Mouse (Mus musculus): Measurements from ENCODE around the gene Prrg2. TPM values are rescaled to one million over a fixed set of nuclear protein-coding genes. Genes with fewer than 3 reads are reported as not detected.

Prrg2 gene
- polyA plus RNA-seq, 1 experiment = 27.3 TPM

- H3K4me3 ChIP-seq (ENCODE audit: control insufficient read depth, low read depth, low read length) = no peak overlapping the region
- peaks cover 18% of the 10 kb centered on the region for H3K4me1 ChIP-seq (ENCODE audit: control insufficient read depth, insufficient read depth, low read length)
- no peaks in the 10 kb centered on the region for H3K27me3 ChIP-seq (ENCODE audit: control insufficient read depth, insufficient read depth, low read length)
- no peak overlapping the region for H3K27ac ChIP-seq (ENCODE audit: control insufficient read depth, insufficient read depth, low read depth, low read length)
- H3K36me3 ChIP-seq (ENCODE audit: control insufficient read depth, insufficient read depth, low read length) = no peaks in the 10 kb centered on the region
- TF ChIP-seq POLR2A (IDR thresholded peaks at IDR 0.05; ENCODE audit: control insufficient read depth, low read depth, low read length) (no peak), CTCF (IDR thresholded peaks at IDR 0.05; ENCODE audit: control insufficient read depth, insufficient read depth, insufficient replicate concordance, low read depth, low read length) (peak; percentile 20; the same call in 1 of the 2 replicates)
Observed at GRCm38 (mm10) chr7:45072230-45072629, 9.8 kb upstream of the Prrg2 start.

- Histone ChIP-seq H3K27ac (ENCODE audit: control insufficient read depth, insufficient read depth, low read depth, low read length) (no peak overlapping the region), H3K27me3 (ENCODE audit: control insufficient read depth, insufficient read depth, low read length) (no peaks in the 10 kb centered on the region), H3K4me1 (ENCODE audit: control insufficient read depth, insufficient read depth, low read length) (no peaks in the 10 kb centered on the region; the same call in 1 of the 2 replicates), H3K4me3 (ENCODE audit: control insufficient read depth, low read depth, low read length) (no peak overlapping the region), H3K36me3 (ENCODE audit: control insufficient read depth, insufficient read depth, low read length) (no peaks in the 10 kb centered on the region)
- TF ChIP-seq POLR2A (IDR thresholded peaks at IDR 0.05; ENCODE audit: control insufficient read depth, low read depth, low read length) = no peak
- no peak for TF ChIP-seq CTCF (IDR thresholded peaks at IDR 0.05; ENCODE audit: control insufficient read depth, insufficient read depth, insufficient replicate concordance, low read depth, low read length)
Observed at GRCm38 (mm10) chr7:45069671-45070070, 7.2 kb upstream of the Prrg2 start.

- H3K36me3 ChIP-seq (ENCODE audit: control insufficient read depth, insufficient read depth, low read length) = no peaks in the 10 kb centered on the region
- TF ChIP-seq POLR2A (IDR thresholded peaks at IDR 0.05; ENCODE audit: control insufficient read depth, low read depth, low read length) (no peak), CTCF (IDR thresholded peaks at IDR 0.05; ENCODE audit: control insufficient read depth, insufficient read depth, insufficient replicate concordance, low read depth, low read length) (peak; percentile 59; the same call in 1 of the 2 replicates)
- H3K4me3 ChIP-seq (ENCODE audit: control insufficient read depth, low read depth, low read length) = no peak overlapping the region
- no peaks in the 10 kb centered on the region for H3K4me1 ChIP-seq (ENCODE audit: control insufficient read depth, insufficient read depth, low read length)
- no peak overlapping the region for H3K27ac ChIP-seq (ENCODE audit: control insufficient read depth, insufficient read depth, low read depth, low read length)
- no peaks in the 10 kb centered on the region for H3K27me3 ChIP-seq (ENCODE audit: control insufficient read depth, insufficient read depth, low read length)
Observed at GRCm38 (mm10) chr7:45068000-45068318, 5.5 kb upstream of the Prrg2 start.

DNA sequence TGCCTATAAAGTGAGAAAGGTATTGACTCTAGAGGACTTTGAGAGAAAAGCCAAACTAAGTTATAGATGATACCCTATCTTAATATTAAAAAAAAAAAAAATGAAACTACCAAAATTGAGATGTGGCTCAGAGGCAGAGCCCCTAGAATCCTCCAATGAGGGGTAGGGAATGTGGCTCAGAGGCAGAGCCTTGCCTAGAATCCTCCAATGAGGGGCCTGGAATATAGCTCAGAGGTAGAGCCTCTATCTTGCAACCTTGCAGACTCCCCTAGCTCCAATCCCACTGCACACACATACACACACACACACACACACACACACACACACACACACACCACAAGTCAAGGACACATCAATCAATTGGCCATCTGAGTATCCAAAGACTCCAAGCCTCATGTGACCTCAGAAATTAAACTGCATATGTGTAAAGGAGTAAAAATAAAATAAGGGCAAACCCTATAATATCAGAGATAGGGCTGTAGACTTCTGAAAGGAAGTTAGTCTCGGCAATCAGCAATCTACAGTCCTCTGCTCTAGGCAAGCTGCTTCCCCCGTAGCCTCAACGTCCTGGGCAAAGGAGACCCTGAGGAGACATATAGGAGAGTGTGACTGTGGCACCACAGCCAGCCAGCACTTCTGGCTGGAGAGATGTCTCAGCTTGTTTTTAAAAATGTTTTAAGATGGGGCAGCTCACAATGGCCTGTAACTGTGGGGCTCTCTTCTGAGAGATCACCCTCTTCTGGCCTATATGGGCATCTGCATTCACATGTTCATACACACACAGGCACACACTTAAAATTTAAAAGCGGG is 4.9 kb upstream of the Prrg2 start:
- Histone ChIP-seq H3K36me3 (ENCODE audit: control insufficient read depth, insufficient read depth, low read length) (no peaks in the 10 kb centered on the region), H3K27me3 (ENCODE audit: control insufficient read depth, insufficient read depth, low read length) (no peaks in the 10 kb centered on the region), H3K4me3 (ENCODE audit: control insufficient read depth, low read depth, low read length) (no peak overlapping the region), H3K27ac (ENCODE audit: control insufficient read depth, insufficient read depth, low read depth, low read length) (no peak overlapping the region), H3K4me1 (ENCODE audit: control insufficient read depth, insufficient read depth, low read length) (no peaks in the 10 kb centered on the region)
- no peak for TF ChIP-seq CTCF (IDR thresholded peaks at IDR 0.05; ENCODE audit: control insufficient read depth, insufficient read depth, insufficient replicate concordance, low read depth, low read length)
- TF ChIP-seq POLR2A (IDR thresholded peaks at IDR 0.05; ENCODE audit: control insufficient read depth, low read depth, low read length) = no peak

DNA sequence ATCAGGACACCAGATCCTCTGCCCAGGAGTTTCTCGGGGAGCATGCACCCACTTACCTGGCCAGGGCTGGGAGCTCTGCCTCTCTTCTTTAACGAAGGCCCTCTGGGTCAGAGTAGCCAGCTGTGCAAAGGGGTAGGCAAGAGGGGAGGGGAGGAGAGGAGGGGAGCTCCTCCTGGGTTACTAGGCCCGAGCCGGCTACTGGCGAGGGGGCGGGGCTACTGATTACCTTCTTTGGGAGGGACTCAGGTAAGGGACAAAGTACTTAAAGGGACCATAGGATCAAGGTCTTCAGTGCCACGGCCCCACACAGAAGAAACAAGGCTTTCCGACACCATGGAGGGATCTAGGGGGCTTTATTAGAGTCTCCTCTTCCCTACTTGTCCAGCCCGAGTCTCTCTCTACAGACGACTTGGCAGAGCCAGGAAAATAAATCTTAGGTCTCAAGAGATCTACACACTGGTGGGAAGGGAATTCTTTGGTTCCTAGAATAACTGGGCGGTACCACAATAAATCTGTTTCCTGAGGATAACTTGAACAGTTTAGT is 873 bp downstream of the Prrg2 start:
- H3K27ac ChIP-seq (ENCODE audit: control insufficient read depth, insufficient read depth, low read depth, low read length) = peak overlapping the region; percentile 23
- no peak for TF ChIP-seq CTCF (IDR thresholded peaks at IDR 0.05; ENCODE audit: control insufficient read depth, insufficient read depth, insufficient replicate concordance, low read depth, low read length)
- no peaks in the 10 kb centered on the region for H3K36me3 ChIP-seq (ENCODE audit: control insufficient read depth, insufficient read depth, low read length)
- peak overlapping the region; percentile 72 for H3K4me3 ChIP-seq (ENCODE audit: control insufficient read depth, low read depth, low read length)
- H3K27me3 ChIP-seq (ENCODE audit: control insufficient read depth, insufficient read depth, low read length) = no peaks in the 10 kb centered on the region
- peaks cover 19% of the 10 kb centered on the region for H3K4me1 ChIP-seq (ENCODE audit: control insufficient read depth, insufficient read depth, low read length)

GRCm38 (mm10) chr7:45060632-45061122 is 1.8 kb downstream of the Prrg2 start:
- TF ChIP-seq CTCF (IDR thresholded peaks at IDR 0.05; ENCODE audit: control insufficient read depth, insufficient read depth, insufficient replicate concordance, low read depth, low read length) = no peak
- no peak for TF ChIP-seq POLR2A (IDR thresholded peaks at IDR 0.05; ENCODE audit: control insufficient read depth, low read depth, low read length)
- H3K27ac ChIP-seq (ENCODE audit: control insufficient read depth, insufficient read depth, low read depth, low read length) = no peak overlapping the region
- H3K4me3 ChIP-seq (ENCODE audit: control insufficient read depth, low read depth, low read length) = peak overlapping the region; percentile 72

DNA sequence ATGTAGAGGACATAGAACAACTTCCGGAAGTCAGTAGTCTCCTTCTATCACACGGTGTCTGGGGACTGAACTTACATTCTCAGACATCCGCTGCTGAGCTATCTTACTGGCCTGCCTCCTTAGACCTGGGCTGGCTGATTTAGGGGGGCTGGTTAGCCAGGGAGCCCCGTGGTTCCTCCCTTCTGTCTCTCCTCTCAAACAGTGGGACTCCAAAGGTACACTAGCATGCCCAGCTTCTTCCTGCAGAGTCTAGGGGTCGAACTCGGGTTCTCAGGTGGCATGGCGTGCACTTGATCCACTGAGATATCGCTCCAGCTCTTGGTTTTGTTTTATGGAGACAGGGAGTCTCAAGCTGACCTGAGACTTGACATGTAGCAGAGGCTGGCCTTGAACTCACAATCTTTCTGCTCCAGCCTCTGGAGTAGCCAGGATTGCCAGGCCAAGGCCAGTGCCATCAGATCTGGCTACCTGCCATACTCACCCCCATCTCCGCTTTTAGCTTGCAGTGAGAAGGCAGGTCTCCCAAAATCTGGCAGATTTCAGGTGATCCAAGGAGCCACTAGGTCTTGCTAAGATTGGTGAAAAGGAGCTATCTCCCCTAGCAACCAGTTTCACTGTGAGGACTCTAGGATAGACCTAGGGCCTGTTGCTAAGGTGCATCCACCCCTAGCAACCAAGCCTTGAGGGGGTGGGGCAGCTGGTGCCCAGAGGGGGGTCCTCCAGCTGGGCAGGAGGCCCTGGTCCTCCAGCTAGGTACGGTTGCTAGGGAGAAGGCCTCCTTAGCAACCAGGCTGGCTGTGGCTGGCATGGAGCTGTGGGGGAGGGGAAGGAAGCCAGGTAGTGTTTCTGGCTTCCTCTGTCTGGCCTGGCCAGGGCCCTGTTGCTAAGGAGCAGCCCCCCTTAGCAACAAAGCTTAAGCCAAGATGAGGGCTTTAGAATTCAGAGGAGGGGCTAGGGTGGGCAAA is 3.6 kb downstream of the Prrg2 start:
- no peak overlapping the region for H3K27ac ChIP-seq (ENCODE audit: control insufficient read depth, insufficient read depth, low read depth, low read length)
- H3K36me3 ChIP-seq (ENCODE audit: control insufficient read depth, insufficient read depth, low read length) = no peaks in the 10 kb centered on the region
- no peak for TF ChIP-seq POLR2A (IDR thresholded peaks at IDR 0.05; ENCODE audit: control insufficient read depth, low read depth, low read length)
- TF ChIP-seq CTCF (IDR thresholded peaks at IDR 0.05; ENCODE audit: control insufficient read depth, insufficient read depth, insufficient replicate concordance, low read depth, low read length) = no peak
- H3K27me3 ChIP-seq (ENCODE audit: control insufficient read depth, insufficient read depth, low read length) = no peaks in the 10 kb centered on the region
- H3K4me3 ChIP-seq (ENCODE audit: control insufficient read depth, low read depth, low read length) = peak overlapping the region; percentile 2
- H3K4me1 ChIP-seq (ENCODE audit: control insufficient read depth, insufficient read depth, low read length) = peaks cover 20% of the 10 kb centered on the region

More at GRCm38 (mm10) chr7:45060632-45061122, 1.8 kb downstream of the Prrg2 start:
- Histone ChIP-seq H3K4me1 (ENCODE audit: control insufficient read depth, insufficient read depth, low read length) (peaks cover 19% of the 10 kb centered on the region), H3K27me3 (ENCODE audit: control insufficient read depth, insufficient read depth, low read length) (no peaks in the 10 kb centered on the region), H3K36me3 (ENCODE audit: control insufficient read depth, insufficient read depth, low read length) (no peaks in the 10 kb centered on the region)

Measured in testis, adult 2 months (tissue).